Mouse (Mus musculus) limb, embryonic 15.5 days (tissue): ENCODE measurements at regions not wholly inside any gene's neighbourhood (a gene's known extent, or its start where the extent isn't known, plus 50 kb on each side); places are given as distances from the start of the nearest gene placed in this dataset.

ENCODE experiments used
- ATAC-seq: fragments of 200-750 bp; cut with Nextera tagmentation; 2 replicates; pipeline ENCODE4 v1.8.0; 2017; ENCODE audit warnings: low read depth, moderate TSS enrichment; ENCODE audit not compliant: insufficient number of reproducible peaks, low FRiP score, low TSS enrichment
- H3K27ac ChIP-seq: fragments of 300-500 bp; sonication (generic); 2 replicates; pipeline ENCODE4 v1.5.1; 2015; ENCODE audit warnings: moderate library complexity, mild to moderate bottlenecking, inconsistent platforms
- H3K27me3 ChIP-seq: fragments of 300-500 bp; sonication (generic); 2 replicates; pipeline ENCODE4 v1.6.1; 2015; ENCODE audit warnings: inconsistent platforms
- H3K36me3 ChIP-seq: fragments of 300-500 bp; sonication (generic); 2 replicates; pipeline ENCODE4 v1.6.1; 2015; ENCODE audit warnings: inconsistent platforms
- H3K4me1 ChIP-seq: fragments of 300-500 bp; sonication (generic); 2 replicates; pipeline ENCODE4 v1.6.1; 2015; ENCODE audit warnings: inconsistent platforms
- H3K4me2 ChIP-seq: fragments of 300-500 bp; sonication (generic); 2 replicates; pipeline ENCODE4 v1.6.1; 2015; ENCODE audit warnings: mild to moderate bottlenecking, inconsistent platforms
- H3K4me3 ChIP-seq: fragments of 300-500 bp; sonication (generic); 2 replicates; pipeline ENCODE4 v1.5.1; 2015; ENCODE audit warnings: mild to moderate bottlenecking, inconsistent platforms
- H3K9ac ChIP-seq: fragments of 300-500 bp; sonication (generic); 2 replicates; pipeline ENCODE4 v1.6.1; 2015; ENCODE audit warnings: inconsistent platforms
- H3K9me3 ChIP-seq: fragments of 300-500 bp; sonication (generic); 2 replicates; pipeline ENCODE4 v1.6.1; 2016; ENCODE audit warnings: inconsistent platforms
- WGBS: fragments of 180-500 bp; shearing (Covaris S2); methylation state at CpG from one replicate; pipeline ENCODE4 v1.1.7; 2015; 5-methylcytosine and 5-hydroxymethylcytosine counted together
- microRNA-seq: library from miRNA; unstranded; fragments of <30 nt; microRNA quantifications from one replicate; pipeline ENCODE4, GENCODE M21; 2016

GRCm38 (mm10) chr3:140150530-140150951, 945.0 kb downstream of the Stpg2 start:
- no peak for ATAC-seq
- Histone ChIP-seq H3K4me2 (no peak overlapping the region), H3K4me1 (no peaks in the 10 kb centered on the region), H3K36me3 (no peaks in the 10 kb centered on the region), H3K27ac (no peak overlapping the region), H3K27me3 (no peaks in the 10 kb centered on the region), H3K9me3 (no peaks in the 10 kb centered on the region), H3K9ac (no peak overlapping the region), H3K4me3 (no peak overlapping the region)
- 82% methylated on average over 7 of the region's 7 CpGs for WGBS

DNA sequence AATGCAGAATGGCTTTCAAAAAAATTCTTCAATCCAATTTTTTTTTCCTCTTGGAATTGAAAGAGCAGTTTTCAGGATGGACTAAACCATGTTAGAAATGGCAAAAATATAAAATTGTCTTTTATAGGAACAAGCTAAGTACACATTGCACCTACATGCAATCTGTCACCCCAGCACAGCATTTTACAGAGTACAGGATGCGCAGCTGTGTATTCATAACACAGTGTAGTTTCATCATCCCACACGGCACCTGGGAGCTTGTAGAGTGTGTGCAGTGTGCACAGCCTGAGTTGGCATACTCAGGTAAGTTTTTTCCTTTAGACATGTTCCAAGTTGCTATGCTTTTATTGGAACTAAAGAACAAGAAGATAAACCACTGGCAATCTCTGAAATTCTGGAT, 974.0 kb downstream of the Stpg2 start:
- no peak for ATAC-seq
- 85% methylated on average over 2 of the region's 2 CpGs for WGBS
- Histone ChIP-seq H3K9me3 (no peaks in the 10 kb centered on the region), H3K4me3 (no peak overlapping the region), H3K36me3 (no peaks in the 10 kb centered on the region), H3K27ac (no peak overlapping the region), H3K27me3 (no peaks in the 10 kb centered on the region), H3K9ac (no peak overlapping the region), H3K4me1 (no peaks in the 10 kb centered on the region), H3K4me2 (no peak overlapping the region)

DNA sequence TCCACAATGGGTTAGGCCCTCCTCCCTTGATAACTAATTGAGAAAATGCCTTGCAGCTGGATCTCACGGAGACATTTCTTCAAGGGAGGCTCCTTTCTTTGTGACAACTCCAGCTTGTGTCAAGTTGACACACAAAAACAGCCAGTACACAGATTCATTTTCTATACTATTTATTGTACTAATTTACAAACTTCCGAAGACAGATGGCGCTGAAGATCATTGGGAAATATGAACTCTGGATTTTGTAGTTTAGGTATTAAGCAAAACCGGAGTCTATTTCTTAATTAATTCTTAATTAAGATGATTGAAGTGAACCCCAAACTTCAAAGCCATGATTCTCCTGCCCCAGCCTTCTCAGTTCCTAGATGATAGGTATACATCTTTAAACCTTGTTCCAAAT, 977.2 kb downstream of the Stpg2 start:
- H3K4me2 ChIP-seq = no peak overlapping the region
- 89% methylated on average over 4 of the region's 4 CpGs for WGBS
- H3K4me3 ChIP-seq = no peak overlapping the region
- no peaks in the 10 kb centered on the region for H3K36me3 ChIP-seq
- H3K27ac ChIP-seq = no peak overlapping the region
- no peaks in the 10 kb centered on the region for H3K27me3 ChIP-seq
- no peaks in the 10 kb centered on the region for H3K9me3 ChIP-seq
- no peak for ATAC-seq
- H3K4me1 ChIP-seq = no peaks in the 10 kb centered on the region
- no peak overlapping the region for H3K9ac ChIP-seq

- Histone ChIP-seq H3K36me3 (no peaks in the 10 kb centered on the region), H3K27ac (no peak overlapping the region), H3K4me2 (no peak overlapping the region), H3K4me3 (no peak overlapping the region), H3K9ac (no peak overlapping the region), H3K4me1 (no peaks in the 10 kb centered on the region), H3K9me3 (no peaks in the 10 kb centered on the region), H3K27me3 (no peaks in the 10 kb centered on the region)
- ATAC-seq = no peak
- 48% methylated on average over 4 of the region's 4 CpGs for WGBS
Observed at GRCm38 (mm10) chr3:140184899-140185525, 979.5 kb downstream of the Stpg2 start.

DNA sequence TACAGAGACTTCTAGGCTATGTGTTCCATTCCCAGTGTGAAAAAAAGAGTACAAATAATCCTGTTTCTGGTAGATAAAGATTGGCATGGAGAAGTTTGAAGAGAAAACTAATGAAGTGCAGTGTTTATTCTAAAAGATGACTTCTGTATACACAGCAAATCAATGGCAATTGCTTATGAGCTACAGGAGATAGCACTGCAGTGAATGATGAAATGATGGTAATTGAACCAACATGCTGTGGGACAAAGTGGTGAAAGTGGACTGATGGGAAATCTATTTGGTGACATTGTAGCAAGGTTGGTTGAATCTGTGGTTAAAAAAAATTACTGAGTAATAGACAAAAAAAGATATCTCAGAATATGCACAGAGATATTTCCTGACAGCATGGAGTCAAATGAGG, 1000.4 kb downstream of the Stpg2 start:
- Histone ChIP-seq H3K4me3 (no peak overlapping the region), H3K4me1 (no peaks in the 10 kb centered on the region), H3K27ac (no peak overlapping the region), H3K9me3 (no peaks in the 10 kb centered on the region), H3K9ac (no peak overlapping the region), H3K36me3 (no peaks in the 10 kb centered on the region), H3K27me3 (no peaks in the 10 kb centered on the region), H3K4me2 (no peak overlapping the region)
- ATAC-seq = no peak

GRCm38 (mm10) chr3:140221478-140221877, 990.7 kb downstream of the Pdha2 start:
- H3K4me3 ChIP-seq = no peak overlapping the region
- H3K27me3 ChIP-seq = no peaks in the 10 kb centered on the region
- no peaks in the 10 kb centered on the region for H3K36me3 ChIP-seq
- no peaks in the 10 kb centered on the region for H3K9me3 ChIP-seq
- no peaks in the 10 kb centered on the region for H3K4me1 ChIP-seq
- no peak overlapping the region for H3K4me2 ChIP-seq
- H3K27ac ChIP-seq = no peak overlapping the region
- 84% methylated on average over 3 of the region's 3 CpGs for WGBS
- ATAC-seq = no peak
- H3K9ac ChIP-seq = no peak overlapping the region

DNA sequence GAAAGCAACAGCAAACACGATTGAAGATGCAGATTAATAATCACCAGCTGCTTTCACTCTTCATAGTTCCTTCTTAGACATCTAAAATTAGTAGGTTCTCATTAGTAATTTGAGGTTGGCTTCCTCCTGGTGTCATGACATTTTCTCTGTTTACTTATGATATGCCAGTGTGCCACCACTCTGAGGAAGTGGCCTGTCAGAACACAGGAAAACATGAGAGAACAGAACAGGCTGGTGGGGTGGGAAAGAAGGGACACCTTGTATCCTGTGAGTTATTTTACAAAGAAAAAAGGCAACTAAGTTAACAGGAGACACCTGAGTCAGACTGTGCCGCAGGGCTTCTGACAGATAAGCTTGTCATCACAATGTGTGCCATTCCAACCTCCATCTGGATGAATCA, 981.4 kb downstream of the Pdha2 start:
- H3K4me2 ChIP-seq = no peak overlapping the region
- no peaks in the 10 kb centered on the region for H3K36me3 ChIP-seq
- ATAC-seq = no peak
- no peaks in the 10 kb centered on the region for H3K4me1 ChIP-seq
- no peak overlapping the region for H3K9ac ChIP-seq
- H3K9me3 ChIP-seq = no peaks in the 10 kb centered on the region
- no peak overlapping the region for H3K27ac ChIP-seq
- no peaks in the 10 kb centered on the region for H3K27me3 ChIP-seq
- H3K4me3 ChIP-seq = no peak overlapping the region
- WGBS = 73% methylated on average over 2 of the region's 2 CpGs

DNA sequence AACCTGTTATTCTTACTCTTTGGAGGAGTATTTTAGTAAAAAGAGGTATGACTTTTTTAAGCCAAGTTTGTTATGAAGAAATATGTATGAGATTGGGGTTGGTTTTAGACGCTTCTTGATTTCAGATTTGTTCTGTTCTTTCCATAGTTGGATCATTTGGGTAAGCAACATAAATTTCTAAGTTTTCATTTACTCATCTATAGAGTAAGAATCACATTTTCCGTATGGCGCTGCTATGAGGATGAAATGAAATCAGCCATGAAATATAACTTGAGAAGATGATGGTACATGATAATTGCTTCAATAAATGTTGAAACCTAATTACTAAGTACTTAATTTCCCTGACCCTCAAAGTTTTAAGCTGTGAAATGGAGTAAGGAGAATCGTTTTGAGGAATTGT, 979.0 kb downstream of the Pdha2 start:
- H3K27me3 ChIP-seq = no peaks in the 10 kb centered on the region
- no peak overlapping the region for H3K4me3 ChIP-seq
- 84% methylated on average over 4 of the region's 4 CpGs for WGBS
- H3K36me3 ChIP-seq = no peaks in the 10 kb centered on the region
- H3K9ac ChIP-seq = no peak overlapping the region
- no peaks in the 10 kb centered on the region for H3K9me3 ChIP-seq
- no peak overlapping the region for H3K4me2 ChIP-seq
- H3K4me1 ChIP-seq = no peaks in the 10 kb centered on the region
- no peak overlapping the region for H3K27ac ChIP-seq
- ATAC-seq = no peak

DNA sequence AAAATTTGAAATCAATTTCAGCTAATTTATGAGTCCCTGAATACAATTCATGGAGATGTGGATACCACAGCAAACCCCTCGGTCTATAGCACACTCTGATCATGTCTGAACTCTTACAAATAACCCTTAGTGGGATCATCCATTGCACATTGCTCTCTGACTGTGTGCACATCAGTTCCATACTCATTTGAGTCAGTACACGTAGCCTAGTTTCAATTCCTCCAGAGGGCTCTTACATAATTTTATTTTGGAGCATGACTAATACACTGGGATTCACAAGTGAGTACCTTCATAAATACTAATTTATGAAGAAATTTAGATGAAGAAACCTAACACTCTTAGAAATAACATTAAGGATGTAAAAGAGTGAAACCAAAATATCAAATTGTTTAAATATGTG, 978.3 kb downstream of the Pdha2 start:
- no peak overlapping the region for H3K4me3 ChIP-seq
- no peaks in the 10 kb centered on the region for H3K4me1 ChIP-seq
- no peaks in the 10 kb centered on the region for H3K36me3 ChIP-seq
- no peak overlapping the region for H3K9ac ChIP-seq
- no peaks in the 10 kb centered on the region for H3K9me3 ChIP-seq
- no peaks in the 10 kb centered on the region for H3K27me3 ChIP-seq
- ATAC-seq = no peak
- no peak overlapping the region for H3K27ac ChIP-seq
- 69% methylated on average over 2 of the region's 2 CpGs for WGBS
- no peak overlapping the region for H3K4me2 ChIP-seq

DNA sequence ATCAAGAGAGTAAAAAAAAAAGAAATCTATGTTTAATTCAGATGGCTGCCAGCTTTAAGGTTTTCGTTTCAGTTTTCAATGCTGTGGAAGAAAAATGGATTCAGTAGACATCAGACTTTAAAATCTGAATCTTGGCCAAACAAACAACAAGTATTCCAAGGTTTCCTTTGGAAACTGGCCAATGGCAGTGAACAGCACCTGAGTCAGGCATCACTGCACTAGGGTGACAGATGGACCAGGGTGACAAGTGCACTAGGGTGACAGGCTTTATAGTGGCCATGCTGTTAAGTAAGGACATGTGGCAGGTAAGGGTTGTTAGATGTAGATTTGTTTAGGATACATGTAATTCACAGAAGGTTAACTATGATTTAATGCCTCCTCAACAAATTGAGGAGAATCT, 972.9 kb downstream of the Pdha2 start:
- 73% methylated on average over 1 of the region's 1 CpGs for WGBS

More for the DNA sequence above, 972.9 kb downstream of the Pdha2 start:
- H3K4me1 ChIP-seq = no peaks in the 10 kb centered on the region
- no peaks in the 10 kb centered on the region for H3K27me3 ChIP-seq
- no peaks in the 10 kb centered on the region for H3K36me3 ChIP-seq
- H3K9ac ChIP-seq = no peak overlapping the region
- no peak overlapping the region for H3K4me3 ChIP-seq
- no peak overlapping the region for H3K27ac ChIP-seq
- H3K9me3 ChIP-seq = no peaks in the 10 kb centered on the region
- no peak overlapping the region for H3K4me2 ChIP-seq
- no peak for ATAC-seq

Small RNAs in the stretch of these regions (microRNA-seq; reads per million reads assigned to microRNA genes)
- 85.9 reads per million, percentile 48 among the genes with 10 or more reads in this experiment for gene Mir7j
